Mouse (Mus musculus) megakaryocyte-erythroid progenitor cell, adult 5 weeks (primary cell): ENCODE data around the gene Sema6b. TPM values are rescaled to one million over a fixed set of nuclear protein-coding genes. Genes with fewer than 3 reads are reported as not detected.

Experiments
- polyA plus RNA-seq: library from polyadenylated mRNA; stranded (reverse); fragments of >175 nt; gene quantifications from 2 replicates; pipeline ENCODE4 v1.2.3, GENCODE M21; 2012

Gene Sema6b
- 14.5 and 22.4 TPM in 2 replicates for polyA plus RNA-seq

DNA sequence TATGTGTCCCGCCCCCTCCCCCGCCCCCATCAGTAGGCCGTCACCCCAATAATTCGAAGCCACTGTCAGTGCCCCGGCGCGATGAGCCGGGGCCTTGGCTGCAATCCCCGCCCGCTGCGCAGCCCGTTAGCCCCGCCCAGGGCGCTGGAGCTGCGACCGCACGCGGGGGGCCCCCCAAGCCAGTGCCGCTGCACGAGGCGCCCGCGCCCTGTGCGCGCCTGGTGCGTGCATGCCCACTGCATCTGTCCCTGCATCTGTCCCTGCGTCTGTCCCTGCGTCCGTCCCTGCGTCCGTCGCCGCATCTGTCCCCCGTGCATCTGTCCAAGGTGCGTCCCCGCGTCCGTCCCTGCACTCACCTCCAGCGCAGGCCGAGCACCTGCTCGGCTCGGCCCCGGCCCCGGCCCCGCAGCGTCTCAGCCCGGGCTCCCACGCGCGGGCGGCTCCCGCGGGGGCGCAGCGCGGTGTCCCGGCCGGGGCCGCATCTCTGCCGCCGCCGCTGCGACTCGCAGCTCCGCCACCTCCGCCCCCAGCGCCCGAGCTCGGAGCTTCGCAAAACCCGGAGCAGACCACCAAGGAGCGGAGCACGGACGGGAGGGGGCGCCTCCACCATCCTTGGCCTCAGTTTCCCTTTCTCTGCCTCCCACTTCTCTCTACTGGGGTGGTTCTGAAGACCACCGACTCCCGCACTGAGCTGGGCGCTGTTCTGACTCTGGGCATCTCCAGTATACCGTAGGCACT is at the start of gene Sema6b:
Gene Sema6b (minus strand): TSS at position 486 of the 738 bp plus-strand sequence.

DNA sequence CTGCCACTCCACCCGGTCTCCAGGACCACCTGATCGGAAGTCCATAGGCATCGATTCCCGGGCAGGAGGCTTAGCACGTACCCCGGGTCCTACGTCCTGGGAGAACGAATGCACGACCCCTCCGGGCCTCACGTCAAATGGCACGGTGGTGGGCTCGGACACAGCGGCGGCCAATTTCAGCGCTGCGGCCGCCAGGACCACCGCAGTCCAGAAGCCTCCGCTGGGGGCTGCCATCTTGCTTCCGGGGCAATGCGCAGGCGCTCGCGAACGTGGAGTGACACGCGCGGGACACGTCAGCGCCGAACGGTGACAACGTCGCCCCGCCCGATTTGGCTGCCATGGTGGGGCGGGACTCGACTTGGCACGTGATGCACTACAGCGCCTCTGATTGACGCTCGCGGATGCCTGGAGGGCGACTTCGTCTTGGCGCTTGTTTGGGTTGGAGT is 43.5 kb upstream of the Sema6b start, which contains the start of gene Mydgf:
Gene Mydgf (minus strand): TSS at position 263 of the 446 bp plus-strand sequence.

DNA sequence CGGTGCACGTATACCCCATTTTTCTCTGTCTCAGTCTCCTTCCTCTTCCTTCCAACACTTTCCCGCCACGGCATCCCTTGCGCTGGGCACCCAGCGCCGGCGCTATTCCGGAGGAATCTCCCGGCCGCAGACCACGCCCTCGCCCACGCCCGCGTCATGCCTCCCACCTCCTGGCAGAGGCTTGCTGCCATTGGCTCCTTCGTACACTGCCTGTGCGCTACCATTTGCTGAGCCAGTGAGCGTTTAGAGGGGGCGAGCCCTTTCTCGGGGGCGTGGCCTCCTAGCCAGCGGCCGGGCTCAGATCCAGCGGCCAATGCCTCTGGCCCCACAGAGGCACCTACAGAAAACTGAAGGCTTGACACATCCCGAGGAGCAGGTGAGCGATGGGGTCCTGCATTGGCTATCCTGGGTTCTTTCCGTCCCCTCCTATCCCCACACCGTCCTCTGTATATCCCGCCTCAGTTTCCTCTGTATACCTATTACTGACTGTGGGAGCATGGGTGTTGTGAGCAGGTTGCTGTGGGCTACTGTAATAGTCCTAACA is 22.2 kb upstream of the Sema6b start, which contains the start of gene Tnfaip8l1:
Gene Tnfaip8l1 (plus strand): TSS at position 247 of the 544 bp plus-strand sequence.

DNA sequence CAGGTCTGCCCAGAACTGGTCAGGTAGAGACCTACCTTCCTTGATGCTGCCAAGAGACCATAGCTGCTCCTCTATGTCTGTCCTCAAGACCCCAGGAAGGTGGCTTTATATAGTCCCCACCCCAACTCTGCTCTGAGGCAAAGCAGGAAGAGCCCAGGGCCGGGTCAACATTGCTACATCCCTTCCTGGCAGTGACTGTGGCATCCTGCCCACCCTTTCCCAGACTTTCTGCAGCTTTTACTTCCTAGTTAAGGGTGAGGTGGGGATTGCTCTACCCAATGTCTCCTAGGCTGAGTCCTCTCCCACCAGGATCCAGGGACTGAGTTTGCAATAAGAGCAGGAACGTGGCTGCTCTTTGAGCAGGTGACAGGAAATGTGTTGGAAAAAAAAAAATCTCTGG is 18.3 kb downstream of the Sema6b start, which contains the start of gene Lrg1:
Gene Lrg1 (minus strand): TSS at position 176 of the 400 bp plus-strand sequence.

DNA sequence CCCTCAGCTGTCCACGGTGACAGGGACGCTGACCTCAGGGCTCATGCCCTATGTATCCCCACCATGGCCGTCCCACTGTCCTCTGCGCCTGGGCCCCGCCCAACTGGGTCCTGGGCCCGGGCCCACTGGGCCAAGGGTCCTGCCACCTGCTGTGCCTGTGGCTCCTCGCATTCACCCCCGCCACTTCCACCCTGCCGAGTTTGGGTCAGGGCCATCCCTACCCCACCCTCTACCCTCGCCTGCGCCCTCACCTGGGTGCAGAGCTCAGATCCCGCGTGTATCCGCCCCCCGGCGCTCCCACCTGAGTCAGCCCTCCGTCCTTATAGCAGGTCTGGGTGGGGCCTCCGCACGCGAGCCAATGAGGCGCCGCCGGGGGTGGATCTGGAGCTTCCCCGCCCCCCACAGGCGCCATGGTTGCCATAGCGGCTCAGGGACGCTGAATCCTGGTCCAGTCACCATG is 22.9 kb downstream of the Sema6b start, which contains the start of gene Plin5:
Gene Plin5 (minus strand): TSS at position 346 of the 460 bp plus-strand sequence.

DNA sequence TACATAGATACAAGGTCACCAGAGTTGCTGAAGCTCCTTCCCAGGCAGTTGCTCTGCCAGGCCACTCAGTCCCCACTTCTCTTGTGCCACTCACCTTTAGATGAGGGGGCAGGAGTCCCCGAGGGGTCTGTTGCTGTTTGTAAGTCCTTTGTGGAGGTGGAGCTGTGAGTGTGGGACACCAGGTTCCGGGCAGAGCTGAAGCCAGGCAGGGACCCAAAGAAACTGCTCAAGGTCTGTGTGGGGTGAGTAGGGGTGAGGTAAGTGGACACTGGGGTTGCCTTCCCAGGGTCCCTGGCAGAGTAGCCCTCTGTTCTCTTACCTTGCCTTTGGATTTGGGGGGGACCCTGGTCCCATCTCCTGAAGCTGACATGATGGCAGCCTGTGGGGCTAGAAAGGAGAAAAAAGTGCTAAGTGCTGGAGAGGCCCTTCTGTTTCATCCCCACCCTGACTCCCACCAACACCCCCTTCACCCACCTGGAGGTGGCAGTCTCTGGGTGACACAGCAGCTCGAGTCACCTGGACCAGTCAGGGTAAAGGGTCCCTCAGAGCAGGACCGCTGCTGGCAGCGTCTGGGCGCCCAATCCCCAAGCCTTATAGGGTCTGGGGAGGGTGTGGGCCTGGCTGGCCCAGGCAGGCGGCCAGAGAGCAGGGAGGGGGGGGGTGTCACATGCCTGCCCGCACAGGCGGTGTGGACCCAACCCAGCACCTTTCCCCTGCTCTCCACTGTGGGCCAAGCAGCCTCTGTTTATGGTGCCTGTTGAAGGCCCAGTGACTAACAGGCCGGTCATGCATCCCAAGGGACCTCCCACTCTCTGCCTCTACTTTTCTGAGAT is 30.7 kb downstream of the Sema6b start, which contains the start of gene Plin4:
Gene Plin4 (minus strand): TSS at position 585 of the 833 bp plus-strand sequence.

DNA sequence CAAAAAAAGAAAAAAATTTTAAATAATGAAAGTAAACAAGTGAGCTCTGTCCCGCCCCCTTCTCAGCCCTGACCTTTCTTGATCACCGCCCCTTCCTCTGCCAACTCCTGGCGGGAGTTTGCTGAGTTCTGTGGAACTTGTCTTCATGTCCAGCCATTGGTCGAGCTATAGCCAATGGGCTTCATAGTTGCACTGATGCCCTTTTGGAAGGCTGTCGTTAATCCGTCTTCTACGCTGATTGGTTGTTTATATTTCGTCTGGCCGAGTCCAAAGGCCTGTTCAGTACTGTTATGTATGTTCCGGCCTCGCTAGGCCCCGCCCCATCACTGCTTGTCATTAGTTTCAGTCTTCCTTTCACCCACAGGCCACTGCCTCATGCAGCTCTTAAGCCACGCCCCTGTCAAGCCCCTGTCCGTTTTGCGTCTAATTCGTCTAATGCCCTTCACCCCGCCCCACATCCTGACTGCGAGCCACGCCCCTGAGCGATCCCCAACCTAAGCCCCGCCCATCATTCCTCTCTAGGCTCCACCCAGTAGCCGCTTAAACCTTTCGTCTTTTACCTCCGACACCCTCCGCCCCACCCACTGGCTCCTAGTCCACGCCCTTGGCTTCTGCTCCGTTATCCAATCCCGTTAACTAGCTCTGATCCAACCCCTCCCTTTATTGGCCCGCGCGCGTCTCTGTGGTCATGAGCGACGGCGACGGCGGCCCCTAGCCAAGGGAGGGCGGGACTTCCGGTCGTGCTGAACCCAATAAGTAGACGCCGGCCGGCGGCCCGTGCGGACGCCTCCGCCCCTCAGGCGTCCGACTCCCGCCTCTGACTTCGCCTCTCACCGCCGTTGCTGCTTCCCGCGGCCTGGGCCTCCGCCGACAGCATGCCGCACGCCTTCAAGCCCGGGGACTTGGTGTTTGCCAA is 61.0 kb downstream of the Sema6b start, which contains the start of gene Hdgfl2:
Gene Hdgfl2 (plus strand): TSS at position 755 of the 916 bp plus-strand sequence.

DNA sequence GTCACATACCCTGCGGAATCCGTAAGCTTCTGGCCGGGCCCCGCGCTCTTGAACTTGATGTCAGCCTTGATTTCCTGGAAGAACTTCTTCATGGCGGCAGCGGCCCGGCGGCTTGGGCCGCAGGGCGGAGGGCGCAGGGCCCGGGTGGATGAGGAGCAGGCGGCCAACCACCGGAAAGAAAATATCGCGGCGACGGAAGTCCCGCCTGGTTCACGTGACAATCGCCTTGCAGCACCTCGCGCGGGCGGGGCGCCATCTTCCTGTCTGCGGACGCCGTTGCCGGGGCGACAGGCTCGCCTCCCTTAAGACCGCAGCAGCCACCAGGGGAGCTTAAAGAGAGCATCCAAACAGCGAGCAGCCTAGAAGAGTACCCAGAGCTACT is 65.3 kb downstream of the Sema6b start, which contains the start of gene Ubxn6:
Gene Ubxn6 (minus strand): TSS at position 202 of the 382 bp plus-strand sequence.

Other genes with a start within 250 kb of the Sema6b start
- gene Zfp959, start 248.2 kb downstream of the Sema6b start, polyA plus RNA-seq: 2.9 and 3.5 TPM in 2 replicates
- 0.31 and 0.32 TPM in 2 replicates for gene Zfp119b, start 190.8 kb downstream of the Sema6b start, polyA plus RNA-seq
- 52.3 and 76.6 TPM in 2 replicates for gene Ebi3, start 187.7 kb downstream of the Sema6b start, polyA plus RNA-seq
- 33.2 and 44.4 TPM in 2 replicates for gene Yju2, start 181.2 kb downstream of the Sema6b start, polyA plus RNA-seq
- 2.6 and 6.5 TPM in 2 replicates for gene Shd, start 169.9 kb downstream of the Sema6b start, polyA plus RNA-seq
- gene Fsd1, start 153.8 kb downstream of the Sema6b start, polyA plus RNA-seq: 0.13 TPM in 1 of 2 replicates, not detected in the other
- 0.18 and 0.47 TPM in 2 replicates for gene Stap2, start 134.8 kb downstream of the Sema6b start, polyA plus RNA-seq
- 73.3 and 76.8 TPM in 2 replicates for gene Mpnd, start 134.6 kb downstream of the Sema6b start, polyA plus RNA-seq
- gene Sh3gl1, start 103.7 kb downstream of the Sema6b start, polyA plus RNA-seq: 88.5 and 88.9 TPM in 2 replicates
- gene Chaf1a, start 99.9 kb downstream of the Sema6b start, polyA plus RNA-seq: 52.5 and 116 TPM in 2 replicates
- 44.5 and 52.3 TPM in 2 replicates for gene Ubxn6, start 65.3 kb downstream of the Sema6b start, polyA plus RNA-seq
- gene Hdgfl2, start 60.7 kb downstream of the Sema6b start, polyA plus RNA-seq: 200 and 292 TPM in 2 replicates
- gene Plin4, start 30.5 kb downstream of the Sema6b start, polyA plus RNA-seq: 0.02 TPM in 1 of 2 replicates, not detected in the other
- not detected in 2 replicates for gene Plin5, start 22.7 kb downstream of the Sema6b start, polyA plus RNA-seq
- gene Lrg1, start 18.3 kb downstream of the Sema6b start, polyA plus RNA-seq: 42.7 and 91.2 TPM in 2 replicates
- gene Tnfaip8l1, start 22.1 kb upstream of the Sema6b start, polyA plus RNA-seq: 0.96 and 1.1 TPM in 2 replicates
- 46.7 and 52.3 TPM in 2 replicates for gene Mydgf, start 43.6 kb upstream of the Sema6b start, polyA plus RNA-seq
- 87.7 and 105 TPM in 2 replicates for gene Dpp9, start 78.6 kb upstream of the Sema6b start, polyA plus RNA-seq
- 13.8 and 16.5 TPM in 2 replicates for gene Fem1a, start 116.5 kb upstream of the Sema6b start, polyA plus RNA-seq
- 12.2 and 16.1 TPM in 2 replicates for gene Ticam1, start 136.4 kb upstream of the Sema6b start, polyA plus RNA-seq
- 17.2 and 24.5 TPM in 2 replicates for gene Plin3, start 152.5 kb upstream of the Sema6b start, polyA plus RNA-seq
- not detected in 2 replicates for gene Arrdc5, start 159.9 kb upstream of the Sema6b start, polyA plus RNA-seq
- 107 and 124 TPM in 2 replicates for gene Uhrf1, start 163.0 kb upstream of the Sema6b start, polyA plus RNA-seq
- gene Kdm4b, start 185.7 kb upstream of the Sema6b start, polyA plus RNA-seq: 21.9 and 26.4 TPM in 2 replicates